Comparison of ENCODE assay signal across 8 mouse cellular contexts in genomic region chrX:75513787-75514178, GRCm38 (mm10). TPM values are rescaled to one million over a fixed set of nuclear protein-coding genes. Genes with fewer than 3 reads are reported as not detected.
DNase-seq lines count a peak whose midpoint lies in the region; ATAC-seq and TF ChIP-seq lines count a peak whose summit lies in the region.

No protein-coding gene starts in this region.

- H3K9me3 ChIP-seq in embryonic facial prominence, embryonic 15.5 days (replicated peaks): no peaks in the 10 kb centered on the region
- no peaks in the 10 kb centered on the region for H3K9me3 ChIP-seq in hindbrain, embryonic 16.5 days (ENCODE audit: control insufficient read depth, low read length)

- no peaks in the 10 kb centered on the region for H3K4me1 ChIP-seq in embryonic facial prominence, embryonic 15.5 days
- H3K4me1 ChIP-seq in hindbrain, embryonic 16.5 days (ENCODE audit: control insufficient read depth, insufficient read depth, low read depth, low read length): no peaks in the 10 kb centered on the region

- 38% methylated on average over 3 of the region's 3 CpGs for WGBS in embryonic facial prominence, embryonic 15.5 days
- 33% methylated on average over 3 of the region's 3 CpGs for WGBS in hindbrain, embryonic 16.5 days

- H3K27me3 ChIP-seq in embryonic facial prominence, embryonic 15.5 days: no peaks in the 10 kb centered on the region
- H3K27me3 ChIP-seq in hindbrain, embryonic 16.5 days (replicated peaks; ENCODE audit: control insufficient read depth, insufficient read depth, low read length): no peaks in the 10 kb centered on the region
- H3K27me3 ChIP-seq in myocyte (ENCODE audit: control insufficient read depth, insufficient read depth, insufficient read length): no peaks in the 10 kb centered on the region

- H3K4me2 ChIP-seq in embryonic facial prominence, embryonic 15.5 days (replicated peaks): peak overlapping the region; percentile 28; the same call in 1 of the 2 replicates
- H3K4me2 ChIP-seq in hindbrain, embryonic 16.5 days (ENCODE audit: low read length): peak overlapping the region; percentile 49
- H3K4me2 ChIP-seq in myocyte (ENCODE audit: low read depth): peak overlapping the region; percentile 59

- H3K27ac ChIP-seq in layer of hippocampus, adult 2 months: 0 out of 2 replicates have a peak overlapping the region, but pooled peaks have one; percentile 53
- H3K27ac ChIP-seq in embryonic facial prominence, embryonic 15.5 days (replicated peaks): no peak overlapping the region
- 0 out of 2 replicates have a peak overlapping the region, but pooled peaks have one; percentile 42 for H3K27ac ChIP-seq in hindbrain, embryonic 16.5 days (ENCODE audit: low read depth, low read length)

- DNase-seq in layer of hippocampus, adult 2 months (ENCODE audit: low spot score in 2 of 2): no peak
- DNase-seq in layer of hippocampus, postnatal 36 days: no peak
- DNase-seq in thymus, postnatal 36 days: no peak
- DNase-seq in embryo, embryonic 9.5 days (ENCODE audit: extremely low spot score): no peak
- DNase-seq in right cerebral cortex, postnatal 36 days (ENCODE audit: low spot score in 2 of 2): no peak

- H3K36me3 ChIP-seq in embryonic facial prominence, embryonic 15.5 days: no peaks in the 10 kb centered on the region
- no peaks in the 10 kb centered on the region for H3K36me3 ChIP-seq in hindbrain, embryonic 16.5 days (ENCODE audit: control insufficient read depth, insufficient read depth, low read length)
- no peaks in the 10 kb centered on the region for H3K36me3 ChIP-seq in myocyte (ENCODE audit: control insufficient read depth, insufficient read depth)

- no peak overlapping the region for H3ac ChIP-seq in myocyte (ENCODE audit: control insufficient read depth, insufficient read length)

- TF ChIP-seq POLR2A in myocyte (IDR thresholded peaks at IDR 0.05; ENCODE audit: insufficient read length, low read depth): no peak

- H3K4me3 ChIP-seq in layer of hippocampus, adult 2 months: no peak overlapping the region; the same call in 1 of the 2 replicates
- 0 out of 2 replicates have a peak overlapping the region, but pooled peaks have one; percentile 54 for H3K4me3 ChIP-seq in embryonic facial prominence, embryonic 15.5 days (replicated peaks)
- peak overlapping the region; percentile 19; the same call in 1 of the 2 replicates for H3K4me3 ChIP-seq in hindbrain, embryonic 16.5 days (ENCODE audit: low read length)
- H3K4me3 ChIP-seq in myocyte: peak overlapping the region; percentile 53

- TF ChIP-seq CTCF in layer of hippocampus, adult 2 months (conservative IDR thresholded peaks at IDR 0.05): no peak

- no peak for ATAC-seq in embryonic facial prominence, embryonic 15.5 days (ENCODE audit: insufficient number of reproducible peaks, low FRiP score, low TSS enrichment, low read depth)
- ATAC-seq in hindbrain, embryonic 16.5 days: peak; percentile 73; the same call in 1 of the 2 replicates

- no peak overlapping the region for H3K9ac ChIP-seq in embryonic facial prominence, embryonic 15.5 days
- H3K9ac ChIP-seq in hindbrain, embryonic 16.5 days (ENCODE audit: low read depth, low read length): peak overlapping the region; percentile 39; the same call in 1 of the 2 replicates

- H3K79me2 ChIP-seq in myocyte (ENCODE audit: control insufficient read depth, insufficient read depth): peaks cover 38% of the 10 kb centered on the region

TF ChIP-seq in myocyte, 11 proteins besides CTCF, POLR2A, EP300 and RAD21:
- TF ChIP-seq REST (IDR thresholded peaks at IDR 0.05; ENCODE audit: insufficient read depth, insufficient read length): no peak
- no peak for TF ChIP-seq E2F4 (IDR thresholded peaks at IDR 0.05; ENCODE audit: insufficient read depth)
- TF ChIP-seq POLR2AphosphoS2 (IDR thresholded peaks at IDR 0.05; ENCODE audit: insufficient read length, low read depth): no peak
- no peak for TF ChIP-seq USF1 (IDR thresholded peaks at IDR 0.05; ENCODE audit: low read depth)
- no peak for TF ChIP-seq TCF12 (IDR thresholded peaks at IDR 0.05; ENCODE audit: insufficient read depth, poor library complexity, severe bottlenecking)
- TF ChIP-seq TCF3 (IDR thresholded peaks at IDR 0.05; ENCODE audit: insufficient read length, low read depth): no peak
- no peak for TF ChIP-seq MYOG (IDR thresholded peaks at IDR 0.05; ENCODE audit: control insufficient read depth in 1 of 3, insufficient read depth in 1 of 3, insufficient read length in 2 of 3, low read depth in 2 of 3)

RNA-seq across cellular contexts. Expression of gene Vbp1, which starts 0.3 kb away (rescaled TPM):
- 10 to 100 TPM; 69.2 to 76.2 TPM for total RNA-seq in layer of hippocampus, adult 2 months (2021)
- 10 to 100 TPM; 80.2 to 87.0 TPM for total RNA-seq in layer of hippocampus, postnatal 36 days (2021)
- polyA plus RNA-seq in embryonic facial prominence, embryonic 15.5 days (2015; fragmentation: Nextera tagmentation; extraction: Ambion mirVana): 140 and 145 TPM in 2 replicates
- 278 and 308 TPM in 2 replicates for polyA plus RNA-seq in hindbrain, embryonic 16.5 days (2015; fragmentation: Nextera tagmentation; extraction: Ambion mirVana)
- polyA plus RNA-seq in myocyte (2012; fragmentation: generic; extraction: Trizol): 26.1 TPM
